Mouse (Mus musculus) midbrain, embryonic 12.5 days (tissue): ENCODE measurements around the gene Asic4. TPM values are rescaled to one million over a fixed set of nuclear protein-coding genes. Genes with fewer than 3 reads are reported as not detected.
A peak's percentile ranks its signal among the peaks of the same experiment; 100 is the strongest.

Experiments
- ATAC-seq: fragments of 200-750 bp; cut with Nextera tagmentation; 2 replicates; pipeline ENCODE4 v1.8.0; 2017; ENCODE audit warnings: low read depth, moderate TSS enrichment, moderate library complexity; ENCODE audit not compliant: low FRiP score
- H3K27ac ChIP-seq: fragments of 300-500 bp; sonication (generic); replicated peaks from 2 replicates; pipeline ENCODE4 v1.5.1; 2016; ENCODE audit warnings: mild to moderate bottlenecking
- H3K27me3 ChIP-seq: fragments of 300-500 bp; sonication (generic); 2 replicates; pipeline ENCODE4 v1.6.1; 2016; ENCODE audit warnings: mild to moderate bottlenecking
- H3K36me3 ChIP-seq: fragments of 300-500 bp; sonication (generic); 2 replicates; pipeline ENCODE4 v1.6.1; 2016
- H3K4me1 ChIP-seq: fragments of 300-500 bp; sonication (generic); 2 replicates; pipeline ENCODE4 v1.6.1; 2016
- H3K4me2 ChIP-seq: fragments of 300-500 bp; sonication (generic); replicated peaks from 2 replicates; pipeline ENCODE4 v1.6.1; 2016; ENCODE audit warnings: mild to moderate bottlenecking, moderate library complexity
- H3K4me3 ChIP-seq: fragments of 300-500 bp; sonication (generic); 2 replicates; pipeline ENCODE4 v1.5.1; 2016; ENCODE audit warnings: mild to moderate bottlenecking
- H3K9ac ChIP-seq: fragments of 300-500 bp; sonication (generic); replicated peaks from 2 replicates; pipeline ENCODE4 v1.6.1; 2016; ENCODE audit warnings: mild to moderate bottlenecking, moderate library complexity
- H3K9me3 ChIP-seq: fragments of 300-500 bp; sonication (generic); 2 replicates; pipeline ENCODE4 v1.6.1; 2016; ENCODE audit warnings: mild to moderate bottlenecking
- WGBS: fragments of 180-500 bp; shearing (Covaris S2); methylation state at CpG from one replicate; pipeline ENCODE4 v1.1.7; 2016; 5-methylcytosine and 5-hydroxymethylcytosine counted together
- polyA plus RNA-seq: library from polyadenylated mRNA; unstranded; fragments of >200 nt; fragmentation: Nextera tagmentation; extraction: Ambion mirVana; gene quantifications from 2 replicates; pipeline ENCODE4 v1.2.1, GENCODE M21; 2016

Gene Asic4
- polyA plus RNA-seq, result 45.0 and 47.7 TPM in 2 replicates

DNA sequence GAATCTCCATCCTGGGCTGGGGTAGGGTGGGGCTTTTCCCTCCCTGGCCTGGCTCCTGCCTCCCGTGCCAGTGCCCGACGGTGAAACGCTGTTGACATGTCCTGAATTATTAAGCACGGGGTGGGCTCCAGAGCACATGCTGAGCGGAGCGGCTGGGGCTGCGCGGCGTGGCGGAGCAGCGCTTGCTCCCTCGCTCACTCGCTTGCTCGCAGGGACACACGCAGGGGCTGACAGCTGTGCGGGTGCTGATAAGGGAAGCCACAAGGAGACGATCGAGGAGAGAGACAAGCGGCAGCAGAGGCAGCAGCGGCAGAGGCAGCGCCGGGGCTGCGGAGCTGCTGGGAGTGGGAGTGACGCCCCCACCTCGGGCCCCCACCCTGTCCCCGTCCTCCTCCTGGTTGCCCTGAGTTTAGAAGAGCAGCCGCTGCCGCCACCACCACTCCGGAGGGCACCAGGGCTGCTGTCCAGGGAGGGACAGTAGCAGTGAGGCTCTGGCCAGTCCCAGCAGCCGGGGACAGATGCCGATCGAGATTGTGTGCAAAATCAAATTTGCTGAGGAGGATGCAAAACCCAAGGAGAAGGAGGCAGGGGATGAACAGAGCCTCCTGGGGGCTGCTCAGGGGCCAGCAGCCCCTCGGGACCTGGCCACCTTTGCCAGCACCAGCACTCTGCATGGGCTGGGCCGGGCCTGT is at the start of gene Asic4:
Gene Asic4 (plus strand): TSS at position 123 of the 692 bp plus-strand sequence.
- Histone ChIP-seq H3K27ac (peak within 1 kb of the TSS; percentile 92), H3K4me1 (peaks cover 82% of the 10 kb centered on the region)
- ATAC-seq, result 0 out of 2 replicates have a peak, but pooled peaks have one; percentile 10

DNA sequence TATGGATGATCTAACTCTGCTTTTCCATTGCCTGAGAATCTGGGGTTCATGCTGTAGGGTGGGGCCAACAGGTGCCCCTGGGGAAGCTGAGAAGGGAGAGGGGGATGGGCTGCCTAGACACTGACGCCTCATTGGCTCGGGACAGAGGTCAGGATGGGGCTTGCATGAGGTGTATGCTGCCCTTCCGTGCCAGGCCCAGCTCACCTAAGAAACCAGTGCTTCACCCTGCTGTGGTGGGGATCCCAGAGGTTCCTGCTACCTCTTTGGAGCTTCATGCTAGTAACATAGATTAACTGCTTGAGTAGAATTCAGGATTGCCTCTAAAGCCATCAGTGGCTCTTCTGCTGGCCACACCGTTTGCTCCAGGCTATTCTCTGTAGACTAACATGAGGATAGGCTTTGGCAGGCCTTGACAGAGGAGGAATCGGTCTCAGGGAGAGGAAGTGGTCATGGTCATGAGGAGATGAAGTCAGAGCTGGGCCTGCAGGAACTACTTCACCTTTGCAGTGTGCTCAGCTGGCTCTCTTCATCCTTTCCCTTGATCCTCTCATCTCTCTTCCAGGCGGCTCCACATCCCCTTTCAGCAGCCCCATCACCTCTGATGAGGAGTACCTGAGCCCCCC is 49.6 kb upstream of the Asic4 start:
- no peak for ATAC-seq
- Histone ChIP-seq H3K4me1 (peaks cover 28% of the 10 kb centered on the region), H3K9me3 (no peaks in the 10 kb centered on the region), H3K27me3 (0 out of 2 replicates have a peak, but pooled peaks cover 3% of the 10 kb centered on the region), H3K4me2 (peak overlapping the region; percentile 44), H3K36me3 (peaks cover 25% of the 10 kb centered on the region), H3K9ac (0 out of 2 replicates have a peak overlapping the region, but pooled peaks have one; percentile 41), H3K27ac (peak overlapping the region; percentile 75), H3K4me3 (no peak overlapping the region; the same call in 1 of the 2 replicates)
- 44% methylated on average over 6 of the region's 6 CpGs for WGBS

More for the DNA sequence above, at the start of gene Asic4:
- Histone ChIP-seq H3K9ac (peak within 1 kb of the TSS; percentile 65), H3K27me3 (peaks cover 73% of the 10 kb centered on the region), H3K9me3 (no peaks in the 10 kb centered on the region), H3K4me3 (peak within 1 kb of the TSS; percentile 44), H3K36me3 (no peaks in the 10 kb centered on the region), H3K4me2 (peak within 1 kb of the TSS; percentile 58)
- WGBS, result 2% methylated on average over 35 of the region's 35 CpGs

- ATAC-seq, result no peak
- Histone ChIP-seq H3K36me3 (peaks cover 30% of the 10 kb centered on the region), H3K9me3 (no peaks in the 10 kb centered on the region), H3K4me1 (peaks cover 4% of the 10 kb centered on the region), H3K4me3 (no peak overlapping the region), H3K9ac (no peak overlapping the region), H3K27me3 (0 out of 2 replicates have a peak, but pooled peaks cover 3% of the 10 kb centered on the region), H3K27ac (no peak overlapping the region), H3K4me2 (no peak overlapping the region)
- WGBS, result 54% methylated on average over 3 of the region's 3 CpGs
Measured at GRCm38 (mm10) chr1:75405547-75405946, 44.7 kb upstream of the Asic4 start.

DNA sequence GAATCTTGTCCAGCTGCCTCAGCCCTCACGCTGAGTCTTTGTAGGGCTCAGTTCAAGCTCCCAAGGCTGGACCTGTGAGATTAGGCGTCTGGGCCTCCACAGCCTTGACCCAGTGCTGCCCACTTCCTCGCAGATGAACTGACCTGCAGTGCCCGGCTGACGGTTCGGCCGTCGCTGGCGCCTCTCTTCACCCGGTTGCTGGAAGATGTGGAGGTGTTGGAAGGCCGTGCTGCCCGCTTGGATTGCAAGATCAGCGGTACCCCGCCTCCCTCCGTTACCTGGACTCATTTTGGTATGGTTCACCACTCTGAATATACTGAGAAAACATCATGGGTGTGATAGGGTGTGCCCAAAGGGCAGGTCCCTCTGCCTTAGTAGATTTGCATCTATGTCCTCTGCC is 44.1 kb upstream of the Asic4 start:
- no peaks in the 10 kb centered on the region for H3K9me3 ChIP-seq
- no peak overlapping the region for H3K4me2 ChIP-seq
- no peak overlapping the region for H3K4me3 ChIP-seq
- no peak overlapping the region for H3K27ac ChIP-seq
- H3K36me3 ChIP-seq, result peaks cover 30% of the 10 kb centered on the region
- H3K9ac ChIP-seq, result no peak overlapping the region
- H3K4me1 ChIP-seq, result no peaks in the 10 kb centered on the region; the same call in 1 of the 2 replicates
- H3K27me3 ChIP-seq, result 0 out of 2 replicates have a peak, but pooled peaks cover 3% of the 10 kb centered on the region
- 92% methylated on average over 15 of the region's 15 CpGs for WGBS
- no peak for ATAC-seq

- H3K4me3 ChIP-seq, result no peak overlapping the region
- ATAC-seq, result no peak
- no peak overlapping the region for H3K4me2 ChIP-seq
- 94% methylated on average over 9 of the region's 9 CpGs for WGBS
- no peaks in the 10 kb centered on the region; the same call in 1 of the 2 replicates for H3K4me1 ChIP-seq
- H3K9ac ChIP-seq, result no peak overlapping the region
- no peaks in the 10 kb centered on the region for H3K27me3 ChIP-seq
- H3K27ac ChIP-seq, result no peak overlapping the region
- no peaks in the 10 kb centered on the region for H3K9me3 ChIP-seq
- peaks cover 23% of the 10 kb centered on the region for H3K36me3 ChIP-seq
Measured at GRCm38 (mm10) chr1:75407056-75407455, 43.2 kb upstream of the Asic4 start.

DNA sequence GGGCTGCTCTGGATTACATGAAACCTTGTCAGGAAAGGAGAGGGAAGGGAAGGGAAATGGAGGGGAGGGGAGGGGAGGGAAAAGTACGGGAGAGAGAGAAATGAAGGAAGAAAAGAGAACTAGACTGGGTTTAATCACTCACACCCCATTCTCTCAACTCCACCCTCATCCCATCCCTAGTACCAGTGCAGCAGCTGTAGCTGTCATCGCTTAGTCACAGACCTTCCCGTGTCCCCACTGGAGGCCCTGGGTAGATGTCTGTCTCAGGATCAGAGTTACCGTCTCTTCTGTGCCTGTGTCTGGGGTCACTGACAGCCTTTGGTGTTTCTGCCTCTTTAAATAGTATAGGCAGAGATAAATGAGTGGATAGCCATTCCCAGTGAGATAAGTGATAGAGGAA is 42.0 kb upstream of the Asic4 start:
- Histone ChIP-seq H3K4me3 (no peak overlapping the region), H3K9me3 (no peaks in the 10 kb centered on the region), H3K36me3 (peaks cover 16% of the 10 kb centered on the region; the same call in 1 of the 2 replicates), H3K4me1 (no peaks in the 10 kb centered on the region; the same call in 1 of the 2 replicates), H3K4me2 (no peak overlapping the region), H3K9ac (no peak overlapping the region), H3K27ac (no peak overlapping the region), H3K27me3 (no peaks in the 10 kb centered on the region; the same call in 1 of the 2 replicates)
- WGBS, result 82% methylated on average over 4 of the region's 4 CpGs
- ATAC-seq, result no peak

DNA sequence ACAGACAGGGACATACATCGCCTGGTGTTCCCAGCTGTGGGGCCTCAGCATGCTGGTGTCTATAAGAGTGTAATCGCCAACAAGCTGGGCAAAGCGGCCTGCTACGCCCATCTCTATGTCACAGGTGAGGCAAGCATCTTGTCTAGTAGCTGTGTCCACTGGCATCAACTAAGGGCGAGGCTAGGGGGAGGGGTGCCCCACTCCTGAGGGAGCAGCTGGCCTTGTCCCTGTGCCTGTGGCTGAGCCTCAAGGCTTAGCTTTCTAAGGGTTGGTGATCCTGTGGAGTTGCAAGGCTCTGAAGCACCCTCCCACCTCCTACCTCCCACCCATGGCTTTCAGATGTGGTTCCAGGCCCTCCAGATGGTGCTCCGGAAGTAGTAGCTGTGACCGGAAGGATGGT is 40.3 kb upstream of the Asic4 start:
- Histone ChIP-seq H3K4me3 (no peak overlapping the region), H3K4me2 (no peak overlapping the region), H3K9me3 (no peaks in the 10 kb centered on the region), H3K9ac (no peak overlapping the region), H3K36me3 (0 out of 2 replicates have a peak, but pooled peaks cover 6% of the 10 kb centered on the region), H3K27ac (no peak overlapping the region), H3K4me1 (no peaks in the 10 kb centered on the region; the same call in 1 of the 2 replicates), H3K27me3 (no peaks in the 10 kb centered on the region; the same call in 1 of the 2 replicates)
- 91% methylated on average over 7 of the region's 7 CpGs for WGBS
- no peak for ATAC-seq

DNA sequence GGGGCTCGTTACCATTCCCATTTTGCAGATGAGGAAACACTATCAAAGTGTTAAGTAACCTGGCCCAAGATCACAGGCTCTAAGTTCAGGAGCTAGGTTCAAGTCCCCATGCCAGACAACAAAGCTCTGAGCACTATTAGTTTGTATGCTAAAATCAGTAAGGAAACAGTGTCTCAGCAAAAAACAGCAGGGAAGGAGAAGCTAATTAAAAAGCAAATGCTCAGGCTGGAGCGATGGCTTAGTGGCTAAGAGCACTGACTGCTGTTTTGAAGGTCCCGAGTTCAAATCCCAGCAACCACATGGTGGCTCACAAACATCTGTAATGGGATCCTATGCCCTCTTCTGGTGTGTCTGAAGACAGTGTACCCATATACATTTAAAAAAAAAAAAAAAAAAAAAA is 38.0 kb upstream of the Asic4 start:
- no peak for ATAC-seq
- Histone ChIP-seq H3K36me3 (0 out of 2 replicates have a peak, but pooled peaks cover 7% of the 10 kb centered on the region), H3K4me2 (no peak overlapping the region), H3K9ac (no peak overlapping the region), H3K27me3 (no peaks in the 10 kb centered on the region; the same call in 1 of the 2 replicates), H3K4me1 (no peaks in the 10 kb centered on the region; the same call in 1 of the 2 replicates), H3K27ac (no peak overlapping the region), H3K4me3 (no peak overlapping the region), H3K9me3 (no peaks in the 10 kb centered on the region)
- 93% methylated on average over 3 of the region's 3 CpGs for WGBS

DNA sequence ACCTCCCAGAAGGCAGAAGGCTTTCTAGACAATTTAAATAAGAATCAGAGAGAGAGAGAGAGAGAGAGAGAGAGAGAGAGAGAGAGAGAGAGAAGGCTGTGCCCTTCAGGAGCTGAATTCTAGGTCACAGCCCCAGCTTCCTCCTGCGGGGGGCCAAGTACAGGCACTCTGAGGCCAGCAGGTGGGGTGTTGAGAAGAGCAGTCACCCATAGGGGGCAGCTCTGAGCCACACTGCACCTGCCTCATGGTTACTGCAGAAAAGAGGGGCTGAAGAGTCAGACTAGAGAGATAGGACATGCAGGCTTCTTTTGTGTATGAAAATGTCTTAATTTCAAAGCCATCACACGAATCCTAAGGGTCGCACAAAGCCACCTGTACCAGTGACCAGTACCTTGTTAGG is 36.5 kb upstream of the Asic4 start:
- Histone ChIP-seq H3K9me3 (no peaks in the 10 kb centered on the region), H3K27ac (no peak overlapping the region), H3K4me3 (no peak overlapping the region), H3K4me1 (no peaks in the 10 kb centered on the region; the same call in 1 of the 2 replicates), H3K27me3 (no peaks in the 10 kb centered on the region; the same call in 1 of the 2 replicates), H3K4me2 (no peak overlapping the region), H3K9ac (no peak overlapping the region), H3K36me3 (0 out of 2 replicates have a peak, but pooled peaks cover 7% of the 10 kb centered on the region)
- WGBS, result 56% methylated on average over 3 of the region's 3 CpGs
- ATAC-seq, result no peak

DNA sequence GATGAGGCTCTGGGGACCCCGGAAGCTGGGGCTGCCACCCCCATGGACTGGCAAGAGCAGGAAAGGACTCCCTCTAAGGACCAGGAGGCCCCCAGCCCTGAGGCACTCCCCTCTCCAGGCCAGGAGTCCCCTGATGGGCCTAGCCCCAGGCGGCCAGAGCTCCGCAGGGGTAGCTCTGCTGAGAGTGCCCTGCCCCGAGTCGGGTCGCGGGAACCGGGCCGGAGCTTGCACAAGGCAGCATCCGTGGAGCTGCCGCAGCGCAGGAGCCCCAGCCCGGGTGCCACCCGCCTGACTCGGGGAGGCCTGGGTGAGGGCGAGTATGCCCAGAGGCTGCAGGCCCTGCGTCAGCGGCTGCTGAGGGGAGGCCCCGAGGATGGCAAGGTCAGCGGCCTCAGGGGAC is 28.4 kb upstream of the Asic4 start:
- Histone ChIP-seq H3K4me1 (peaks cover 31% of the 10 kb centered on the region), H3K9ac (peak overlapping the region; percentile 43; the same call in 1 of the 2 replicates), H3K27me3 (peaks cover 54% of the 10 kb centered on the region), H3K4me2 (peak overlapping the region; percentile 62), H3K27ac (no peak overlapping the region), H3K9me3 (no peaks in the 10 kb centered on the region), H3K36me3 (no peaks in the 10 kb centered on the region), H3K4me3 (peak overlapping the region; percentile 42)
- 5% methylated on average over 17 of the region's 20 CpGs for WGBS
- no peak; the same call in 1 of the 2 replicates for ATAC-seq

- no peak; the same call in 1 of the 2 replicates for ATAC-seq
- WGBS, result 2% methylated on average over 32 of the region's 32 CpGs
- peak overlapping the region; percentile 62 for H3K4me2 ChIP-seq
- peaks cover 31% of the 10 kb centered on the region for H3K4me1 ChIP-seq
- no peaks in the 10 kb centered on the region for H3K36me3 ChIP-seq
- no peaks in the 10 kb centered on the region for H3K9me3 ChIP-seq
- peak overlapping the region; percentile 43 for H3K9ac ChIP-seq
- H3K27me3 ChIP-seq, result peaks cover 55% of the 10 kb centered on the region
- H3K4me3 ChIP-seq, result peak overlapping the region; percentile 42
- no peak overlapping the region for H3K27ac ChIP-seq
Measured at GRCm38 (mm10) chr1:75422216-75422822, 27.9 kb upstream of the Asic4 start.
